Comparison of ENCODE assay signal across 9 mouse cellular contexts in the genomic region with DNA sequence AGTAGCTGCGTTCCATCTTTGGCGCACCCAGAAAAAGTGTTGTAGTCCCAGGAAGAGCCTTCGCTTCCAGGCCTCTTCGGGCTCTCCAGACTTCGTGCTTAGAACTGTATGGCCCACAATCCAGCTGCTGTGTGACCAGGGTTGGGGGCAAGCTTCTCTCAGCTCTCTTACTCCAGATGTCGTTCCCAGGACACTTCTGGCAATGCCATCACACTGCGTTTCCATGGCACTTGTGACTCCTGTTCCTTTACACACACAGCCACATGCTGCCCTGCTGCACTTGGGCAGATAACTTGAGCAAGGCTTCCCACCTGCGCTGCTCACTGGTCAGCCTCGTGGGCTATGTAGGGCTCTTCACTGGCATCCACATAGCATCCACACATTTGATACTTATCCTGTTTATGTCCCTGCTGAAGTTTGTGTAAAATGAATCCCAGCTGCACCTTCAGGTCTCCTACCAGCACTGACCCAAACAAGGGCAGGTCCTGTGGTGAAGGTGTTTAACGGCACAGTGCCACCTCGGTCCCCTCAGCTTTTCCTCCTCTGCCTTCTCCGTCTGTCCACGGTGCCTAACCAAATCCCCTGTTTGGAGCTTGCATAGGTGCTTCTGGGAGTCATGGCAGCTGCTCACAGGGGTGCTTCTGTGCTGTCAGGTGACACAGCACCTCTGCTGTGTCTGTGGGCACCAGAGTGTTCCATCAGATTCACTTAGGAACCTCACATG. TPM values are rescaled to one million over a fixed set of nuclear protein-coding genes. Genes with fewer than 3 reads are reported as not detected.
A peak's percentile ranks its signal among the peaks of the same experiment; 100 is the strongest.
DNase-seq lines count a peak whose midpoint lies in the region; ATAC-seq and TF ChIP-seq lines count a peak whose summit lies in the region.
"Had no signal": no experiment of that assay in that cellular context is flagged by ENCODE, and none has a peak within 500 bp of the region (broad histone marks: within the 10 kb centered on the region; RNA-seq: fewer than 3 reads in every experiment).

No protein-coding gene starts in this region.

- peak overlapping the region; percentile 75; the same call in 1 of the 2 replicates for H3K27ac ChIP-seq in cerebellum, adult 2 months (ENCODE audit: insufficient read depth, low read length)
- peak overlapping the region; percentile 17; the same call in 1 of the 2 replicates for H3K27ac ChIP-seq in spleen, adult 2 months (ENCODE audit: insufficient read depth, low read length)
- peak overlapping the region; percentile 98 for H3K27ac ChIP-seq in limb, embryonic 13.5 days
- H3K27ac ChIP-seq in stomach, embryonic 16.5 days (ENCODE audit: low read length): peak overlapping the region; percentile 100
- H3K27ac ChIP-seq: liver, embryonic 14.5 days had no signal

- H3K4me1 ChIP-seq in cerebellum, adult 2 months (ENCODE audit: control insufficient read depth, insufficient read depth, low read length): peaks cover 5% of the 10 kb centered on the region; the same call in 1 of the 2 replicates
- peaks cover 35% of the 10 kb centered on the region; the same call in 1 of the 2 replicates for H3K4me1 ChIP-seq in spleen, adult 2 months (ENCODE audit: control insufficient read depth, insufficient read depth, insufficient read length)
- H3K4me1 ChIP-seq in limb, embryonic 13.5 days: peaks cover 86% of the 10 kb centered on the region
- H3K4me1 ChIP-seq in stomach, embryonic 16.5 days (ENCODE audit: control insufficient read depth, insufficient read depth, low read length): peaks cover 69% of the 10 kb centered on the region

- no peak overlapping the region for H3K4me2 ChIP-seq in limb, embryonic 13.5 days (replicated peaks)
- H3K4me2 ChIP-seq in stomach, embryonic 16.5 days (ENCODE audit: low read depth, low read length): no peak overlapping the region

- no peak for DNase-seq in cerebellum, adult 2 months
- DNase-seq in cerebellum, postnatal 25 days: no peak
- no peak for DNase-seq in spleen, adult 2 months (ENCODE audit: low read depth in 1 of 2, low spot score in 2 of 2)
- DNase-seq in spleen, postnatal 36 days (ENCODE audit: low spot score in 2 of 2): no peak
- no peak for DNase-seq in cerebellum, postnatal 14 days
- DNase-seq in frontal cortex, postnatal 36 days (ENCODE audit: low spot score in 2 of 2): no peak

- no peaks in the 10 kb centered on the region for H3K27me3 ChIP-seq in cerebellum, adult 2 months (ENCODE audit: control insufficient read depth, insufficient read depth, low read length)
- H3K27me3 ChIP-seq in spleen, adult 2 months (ENCODE audit: control insufficient read depth, insufficient read depth, low read length): no peaks in the 10 kb centered on the region
- H3K27me3 ChIP-seq in limb, embryonic 13.5 days: no peaks in the 10 kb centered on the region
- no peaks in the 10 kb centered on the region for H3K27me3 ChIP-seq in stomach, embryonic 16.5 days (ENCODE audit: control insufficient read depth, insufficient read depth, low read length)

- ATAC-seq in limb, embryonic 13.5 days (ENCODE audit: low FRiP score, low read depth): no peak
- no peak for ATAC-seq in stomach, embryonic 16.5 days (ENCODE audit: insufficient read depth, low FRiP score)

- 77% methylated on average over 13 of the region's 13 CpGs for WGBS in cerebellum, adult 2 months
- 90% methylated on average over 13 of the region's 13 CpGs for WGBS in spleen, adult 2 months
- WGBS in limb, embryonic 13.5 days: 71% methylated on average over 13 of the region's 13 CpGs
- WGBS in stomach, embryonic 16.5 days: 84% methylated on average over 13 of the region's 13 CpGs

- no peaks in the 10 kb centered on the region for H3K36me3 ChIP-seq in spleen, adult 2 months (ENCODE audit: control insufficient read depth, insufficient read depth, low read length)
- H3K36me3 ChIP-seq in limb, embryonic 13.5 days: peaks cover 21% of the 10 kb centered on the region
- peaks cover 9% of the 10 kb centered on the region for H3K36me3 ChIP-seq in stomach, embryonic 16.5 days (ENCODE audit: control insufficient read depth, insufficient read depth, low read length)

- 0 out of 2 replicates have a peak overlapping the region, but pooled peaks have one; percentile 5 for H3K9ac ChIP-seq in limb, embryonic 13.5 days
- H3K9ac ChIP-seq in stomach, embryonic 16.5 days (ENCODE audit: low read length): peak overlapping the region; percentile 0; the same call in 1 of the 2 replicates
- H3K9ac ChIP-seq: liver, embryonic 14.5 days had no signal

- no peak for TF ChIP-seq POLR2A in cerebellum, adult 2 months (IDR thresholded peaks at IDR 0.05; ENCODE audit: borderline replicate concordance, insufficient read depth, low read length)
- TF ChIP-seq POLR2A in spleen, adult 2 months (IDR thresholded peaks at IDR 0.05; ENCODE audit: low read depth, low read length): no peak

- no peak overlapping the region for H3K4me3 ChIP-seq in cerebellum, adult 2 months (replicated peaks; ENCODE audit: insufficient read depth, low read depth, low read length)
- H3K4me3 ChIP-seq in spleen, adult 2 months (ENCODE audit: extremely low read depth, insufficient read depth, insufficient read length): no peak overlapping the region
- no peak overlapping the region for H3K4me3 ChIP-seq in limb, embryonic 13.5 days
- H3K4me3 ChIP-seq in stomach, embryonic 16.5 days (replicated peaks; ENCODE audit: low read length): no peak overlapping the region

- H3K9me3 ChIP-seq in limb, embryonic 13.5 days: no peaks in the 10 kb centered on the region
- no peaks in the 10 kb centered on the region for H3K9me3 ChIP-seq in stomach, embryonic 16.5 days (replicated peaks; ENCODE audit: control insufficient read depth, low read length)

- TF ChIP-seq CTCF in cerebellum, adult 2 months (IDR thresholded peaks at IDR 0.05; ENCODE audit: borderline replicate concordance, insufficient read depth, low read depth, low read length): no peak
- no peak for TF ChIP-seq CTCF in spleen, adult 2 months (IDR thresholded peaks at IDR 0.05; ENCODE audit: extremely low read depth, insufficient read depth, insufficient read length, insufficient replicate concordance)

RNA-seq across cellular contexts. Expression of a gene that starts 22.5 kb away (rescaled TPM):
- 15.9 and 19.8 TPM in 2 replicates for polyA plus RNA-seq in cerebellum, adult 2 months (2012; rRNA removed)
- polyA plus RNA-seq in spleen, adult 2 months (2012; rRNA removed): 4.5 and 6.1 TPM in 2 replicates
- polyA plus RNA-seq in limb, embryonic 13.5 days (2015; fragmentation: Nextera tagmentation; extraction: Ambion mirVana): 15.3 and 15.7 TPM in 2 replicates
- polyA plus RNA-seq in stomach, embryonic 16.5 days (2015; fragmentation: Nextera tagmentation; extraction: Ambion mirVana): 12.5 and 13.1 TPM in 2 replicates

RNA-seq across cellular contexts. Expression of a gene that starts 22.7 kb away (rescaled TPM):
- 19.9 and 20.5 TPM in 2 replicates for polyA plus RNA-seq in cerebellum, adult 2 months (2012; rRNA removed)
- polyA plus RNA-seq in spleen, adult 2 months (2012; rRNA removed): 16.8 and 19.0 TPM in 2 replicates
- polyA plus RNA-seq in limb, embryonic 13.5 days (2015; fragmentation: Nextera tagmentation; extraction: Ambion mirVana): 30.4 and 33.1 TPM in 2 replicates
- polyA plus RNA-seq in stomach, embryonic 16.5 days (2015; fragmentation: Nextera tagmentation; extraction: Ambion mirVana): 29.0 and 31.8 TPM in 2 replicates

RNA-seq across cellular contexts. Expression of a gene that starts 22.9 kb away (rescaled TPM):
- polyA plus RNA-seq in cerebellum, adult 2 months (2012; rRNA removed): not detected in 2 replicates
- 0.32 TPM in 1 of 2 replicates, not detected in the other for polyA plus RNA-seq in spleen, adult 2 months (2012; rRNA removed)
- 0.47 and 1.6 TPM in 2 replicates for polyA plus RNA-seq in limb, embryonic 13.5 days (2015; fragmentation: Nextera tagmentation; extraction: Ambion mirVana)
- 0.77 and 1.5 TPM in 2 replicates for polyA plus RNA-seq in stomach, embryonic 16.5 days (2015; fragmentation: Nextera tagmentation; extraction: Ambion mirVana)

Comparison
In these comparisons a context has a peak if more than half of its experiments do, and no peak if none do; other contexts are left out.
1. H3K27ac ChIP-seq: peak in every context shown above with its lines; median percentile 100 in stomach, embryonic 16.5 days; 98 in limb, embryonic 13.5 days; 75 in cerebellum, adult 2 months; 17 in spleen, adult 2 months.